Mouse (Mus musculus) spleen, postnatal 14 days (tissue): ENCODE measurements around the gene Snap23.

Experiments used
- DNase-seq, 2 experiments: peaks; one replicate each; pipeline ENCODE4 v3.0.0; 2021 to 2022; ENCODE audit warnings: low spot score in 2 of 2

Snap23 gene

DNA sequence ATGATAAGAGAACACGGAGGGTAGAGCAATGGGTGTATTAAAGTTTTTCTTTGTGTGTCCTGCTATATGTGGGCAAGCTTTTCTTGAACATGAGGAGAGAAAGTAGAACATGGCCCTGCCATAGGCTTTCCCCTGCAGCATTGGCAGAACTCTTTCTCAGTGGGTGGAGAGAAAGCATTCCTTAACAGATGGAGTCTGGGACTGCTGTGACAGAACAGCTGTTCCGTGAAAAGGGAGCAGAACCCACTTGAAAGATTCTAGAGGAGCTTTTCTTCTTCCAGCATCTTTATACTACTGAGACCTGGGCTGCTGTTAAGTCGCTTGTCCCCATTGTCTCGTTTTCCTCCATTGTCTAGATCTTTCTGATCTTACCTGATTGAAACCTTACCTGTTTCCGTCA is 22.3 kb downstream of the Snap23 start:
- no peak for DNase-seq

DNA sequence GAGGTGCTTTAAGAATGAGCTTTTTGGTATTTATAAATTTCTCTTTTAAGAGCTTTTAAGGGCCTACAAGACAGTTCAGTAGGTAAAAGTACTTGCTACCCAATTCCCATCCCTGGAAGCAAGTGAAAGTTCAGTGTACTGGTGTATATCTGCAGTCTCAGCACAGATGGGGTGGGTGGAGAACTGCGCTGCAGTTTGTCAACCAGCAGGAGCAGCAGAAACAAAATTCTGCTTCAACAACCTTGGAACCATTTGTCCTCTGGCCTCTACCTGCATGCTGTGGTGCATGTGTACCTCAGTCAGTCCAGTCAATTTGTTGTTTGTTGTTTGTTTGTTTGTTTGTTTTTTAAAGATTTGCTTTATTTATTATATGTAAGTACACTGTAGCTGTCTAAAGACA is 24.8 kb downstream of the Snap23 start:
- no peak for DNase-seq

DNA sequence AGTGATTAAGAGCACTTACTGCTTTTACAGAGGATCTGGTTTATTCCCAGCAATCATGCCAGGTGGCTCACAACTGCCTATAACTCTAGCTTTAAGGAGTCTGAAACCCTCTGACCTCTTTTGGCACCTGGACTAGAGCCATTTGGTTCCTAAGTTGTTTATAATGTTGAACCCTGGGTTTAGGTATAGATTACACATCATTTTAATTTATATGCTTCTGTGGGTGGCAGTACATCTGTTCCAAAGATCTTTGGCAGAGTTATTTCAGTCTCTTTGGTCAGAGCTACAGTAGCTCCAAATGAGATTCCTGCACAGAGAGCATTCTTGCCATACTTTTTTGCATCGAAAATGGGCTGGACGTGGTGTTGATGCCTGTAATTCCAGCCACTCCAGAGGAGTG is 30.3 kb downstream of the Snap23 start:
- no peak for DNase-seq

DNA sequence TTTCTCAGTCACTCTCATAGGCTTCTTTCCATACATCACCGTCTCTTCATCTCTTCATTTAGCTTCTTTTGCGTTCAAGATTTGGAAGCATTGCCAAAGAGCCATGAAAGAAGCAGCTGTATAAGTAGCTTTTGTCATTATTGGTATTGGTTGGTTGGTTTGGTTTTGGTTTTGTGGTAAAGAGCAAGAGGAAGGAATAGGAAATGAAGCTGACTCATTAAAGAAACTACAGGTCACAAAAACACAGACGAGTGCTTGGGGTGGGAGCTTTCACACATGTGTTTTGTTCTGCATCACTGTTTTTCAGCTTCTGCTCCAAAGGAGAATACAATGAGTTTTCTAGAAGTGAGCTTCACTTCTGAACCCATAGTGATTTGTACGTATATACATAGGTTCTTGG is 32.0 kb downstream of the Snap23 start:
- DNase-seq, result no peak

GRCm38 (mm10) chr2:120606021-120606690 is 38.7 kb downstream of the Snap23 start:
- no peak for DNase-seq

- peak; percentile 79 to 92 for DNase-seq
Observed at GRCm38 (mm10) chr2:120608830-120609723, 41.6 kb downstream of the Snap23 start, which contains the start of the genes Haus2 and Lrrc57. TSS of gene Haus2 (plus strand) at chr2:120609383. TSS of gene Lrrc57 (minus strand) at chr2:120609520.

- DNase-seq, result no peak
Observed at GRCm38 (mm10) chr2:120616279-120617163, 49.0 kb downstream of the Snap23 start.

GRCm38 (mm10) chr2:120619538-120619937 is 52.1 kb downstream of the Snap23 start:
- DNase-seq, result no peak

DNA sequence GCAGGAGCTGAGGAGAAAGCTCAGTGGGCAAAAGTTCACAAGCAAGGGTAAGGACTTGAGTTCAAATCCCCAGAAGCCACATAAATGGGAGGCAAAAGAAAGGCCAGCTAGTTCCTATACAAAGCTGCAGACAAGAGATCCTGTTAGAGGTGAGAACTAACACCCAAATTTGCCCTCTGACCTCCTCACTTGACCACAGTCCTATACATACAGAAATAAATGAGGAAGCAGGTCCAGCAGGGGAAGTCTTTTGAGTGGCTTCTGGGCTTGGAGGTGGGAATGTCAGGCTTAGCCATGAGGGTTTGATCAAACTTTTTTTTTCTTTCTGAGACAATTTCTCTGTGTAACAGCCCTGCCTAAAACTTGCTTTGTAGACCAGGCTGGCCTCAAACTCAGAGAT is 55.4 kb downstream of the Snap23 start:
- DNase-seq, result no peak

DNA sequence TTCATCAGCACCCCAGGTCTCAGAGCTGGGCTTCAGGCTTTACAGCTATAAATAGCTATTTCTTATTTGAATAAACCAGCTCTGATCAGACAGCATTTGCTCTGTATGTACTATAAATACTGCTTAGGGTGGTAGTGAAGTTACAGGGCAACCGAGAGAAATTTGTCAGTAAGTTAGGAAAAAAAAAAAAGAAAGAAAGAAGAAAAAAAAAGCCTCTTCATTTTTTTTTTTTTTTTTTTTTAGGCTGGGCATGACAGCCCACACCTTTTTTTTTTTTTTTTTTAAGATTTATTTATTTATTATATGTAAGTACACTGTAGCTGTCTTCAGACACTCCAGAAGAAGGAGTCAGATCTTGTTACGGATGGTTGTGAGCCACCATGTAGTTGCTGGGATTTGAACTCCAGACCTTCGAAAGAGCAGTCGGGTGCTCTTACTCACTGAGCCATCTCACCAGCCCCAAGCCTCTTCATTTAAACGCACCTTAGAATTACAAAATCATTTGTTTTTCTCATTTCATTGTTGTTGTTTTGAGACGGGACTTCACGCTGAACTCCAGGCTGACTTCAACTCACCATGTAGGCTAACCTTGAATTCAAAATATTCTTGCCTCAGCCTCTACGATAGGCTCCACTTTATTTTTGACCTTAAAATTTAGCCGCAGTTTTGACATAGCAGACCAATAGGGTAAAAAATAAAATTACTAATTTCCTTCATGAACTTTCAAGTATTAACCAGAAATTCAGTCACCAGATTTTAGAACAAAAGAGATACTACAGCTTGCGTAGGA is 60.8 kb downstream of the Snap23 start:
- no peak for DNase-seq

DNA sequence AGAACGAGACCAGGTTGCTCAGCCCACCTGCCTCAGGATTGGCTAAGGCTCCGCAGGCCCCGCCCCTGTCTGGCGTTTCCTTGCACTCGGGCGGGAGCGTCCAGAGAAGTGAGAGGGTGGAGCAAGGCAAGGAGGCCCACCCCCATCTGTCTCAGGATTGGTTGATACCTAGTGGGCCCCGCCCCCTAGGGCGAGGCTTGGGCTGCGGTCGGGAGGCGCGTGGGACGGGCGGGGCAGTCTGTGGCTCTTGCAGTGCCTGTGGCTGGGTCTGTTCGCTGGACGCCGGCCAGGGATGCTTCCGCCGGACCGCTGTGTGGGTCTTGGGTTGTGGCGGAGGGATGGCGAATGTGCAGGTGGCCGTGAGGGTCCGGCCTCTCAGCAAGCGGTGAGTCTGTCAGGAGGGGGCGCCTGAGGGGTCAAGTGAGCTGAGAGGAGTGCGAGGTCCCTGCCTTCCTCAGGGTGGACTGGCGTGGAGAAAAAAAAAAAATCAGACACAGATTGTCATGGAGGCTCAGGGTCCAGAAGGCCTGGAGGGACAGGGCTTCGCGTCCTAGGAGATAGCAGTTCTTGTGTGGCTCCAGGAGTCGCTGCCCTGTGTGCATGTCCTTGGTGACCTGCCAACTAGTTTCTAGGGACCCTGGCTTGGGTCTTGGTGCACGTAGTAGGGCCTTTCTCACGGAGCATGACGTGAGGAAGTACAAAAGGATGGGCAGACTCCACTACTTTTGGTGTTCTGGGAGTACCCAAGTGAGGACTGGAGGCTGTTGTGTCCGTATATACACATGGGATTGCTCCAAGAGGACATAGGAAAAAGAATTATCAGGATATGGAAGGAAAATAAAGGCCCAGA is 61.6 kb downstream of the Snap23 start, which contains the start of gene Stard9:
Gene Stard9, plus strand, starts transcription at position 236 of the 850 bp plus-strand sequence.
- DNase-seq, result peak; percentile 93 to 95

- DNase-seq, result no peak
Observed at GRCm38 (mm10) chr2:120630246-120630645, 62.8 kb downstream of the Snap23 start.

DNA sequence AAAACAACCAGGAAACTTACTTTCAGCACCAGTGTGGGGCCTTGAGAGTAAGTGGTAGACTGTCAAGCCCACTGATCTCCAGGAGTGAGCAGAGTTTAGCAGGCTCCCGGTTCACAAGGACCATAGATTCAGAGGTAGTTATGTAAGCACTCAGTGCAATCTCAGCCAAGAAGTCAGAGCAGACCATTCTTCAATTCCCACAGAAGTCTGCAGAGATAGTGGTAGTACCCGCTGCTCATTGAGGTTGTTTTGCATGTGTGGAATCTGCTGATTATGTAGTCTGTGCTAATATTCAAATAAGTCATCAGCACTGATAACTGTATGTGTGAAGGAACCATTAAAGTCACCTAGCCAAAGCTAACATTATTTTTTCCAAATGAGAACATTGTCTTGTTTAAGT is 63.2 kb downstream of the Snap23 start:
- no peak for DNase-seq

- DNase-seq, result no peak
Observed at GRCm38 (mm10) chr2:120631521-120631920, 64.0 kb downstream of the Snap23 start.

DNA sequence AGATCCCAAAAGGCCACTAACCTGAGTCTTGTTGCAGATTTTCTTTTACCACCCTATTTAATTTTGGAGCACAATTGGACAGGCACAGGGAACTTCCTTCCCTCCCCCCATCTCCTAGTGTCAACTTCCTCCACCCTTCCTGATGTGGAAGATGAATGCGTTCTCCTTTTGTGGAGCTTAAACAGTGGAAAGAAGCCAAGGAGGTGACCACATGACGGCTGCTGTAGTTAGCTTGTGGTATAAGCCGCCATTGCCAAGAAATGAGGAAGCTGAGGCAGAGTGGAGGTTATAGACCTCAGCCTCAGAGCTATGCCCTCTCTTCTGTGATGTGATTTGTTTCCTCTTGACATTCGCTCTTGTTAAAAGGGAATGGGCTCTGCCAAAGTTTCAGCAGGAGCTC is 64.5 kb downstream of the Snap23 start:
- no peak for DNase-seq

- DNase-seq, result no peak
Observed at GRCm38 (mm10) chr2:120640835-120641234, 73.4 kb downstream of the Snap23 start.

- DNase-seq, result no peak
Observed at GRCm38 (mm10) chr2:120643836-120644235, 76.4 kb downstream of the Snap23 start.

- DNase-seq, result no peak
Observed at GRCm38 (mm10) chr2:120646777-120647176, 79.3 kb downstream of the Snap23 start.
